Mouse (Mus musculus): ENCODE measurements around the gene Ctf2. TPM values are rescaled to one million over a fixed set of nuclear protein-coding genes. Genes with fewer than 3 reads are reported as not detected.
"Not testable (repeated sequence)": the region's sequence is repeated elsewhere in the genome, so short reads cannot be mapped to it uniquely, and the experiment has no call there.

Gene Ctf2
- 0.19 TPM in 2 replicates for polyA plus RNA-seq (2016; fragmentation: Nextera tagmentation; extraction: Ambion mirVana)

DNA sequence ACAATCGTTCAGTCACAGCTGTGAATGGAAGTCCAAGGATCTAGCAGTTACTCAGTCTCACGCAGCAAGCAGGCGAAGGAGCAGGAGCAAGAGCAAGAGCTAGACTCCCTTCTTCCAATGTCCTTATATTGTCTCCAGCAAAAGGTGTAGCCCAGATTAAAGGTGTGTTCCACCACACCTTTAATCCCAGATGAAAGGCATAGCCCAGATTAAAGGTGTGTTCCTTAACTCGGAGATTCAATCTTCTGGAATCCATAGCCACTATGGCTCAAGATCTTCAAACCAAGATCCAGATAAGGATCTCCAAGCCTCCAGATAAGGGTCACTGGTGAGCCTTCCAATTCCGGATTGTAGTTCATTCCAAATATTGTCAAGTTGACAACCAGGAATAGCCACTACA lies at the start of gene Ctf2:
Ctf2 (minus strand) TSS at position 101 of the 400 bp plus-strand sequence.
- not testable (repeated sequence) for H3K27ac ChIP-seq (replicated peaks); H3K4me1 ChIP-seq; H3K4me3 ChIP-seq; H3K27me3 ChIP-seq (replicated peaks; ENCODE audit: low read depth, poor library complexity, severe bottlenecking); H3K36me3 ChIP-seq (replicated peaks); DNase-seq (ENCODE audit: low spot score); H3K9me3 ChIP-seq
- 80% methylated on average over 1 of the region's 5 CpGs for WGBS

GRCm38 (mm10) chr7:127778350-127778749 lies 46.4 kb upstream of the Ctf2 start:
- no peaks in the 10 kb centered on the region for H3K9me3 ChIP-seq
- H3K27me3 ChIP-seq (replicated peaks; ENCODE audit: low read depth, poor library complexity, severe bottlenecking) = no peaks in the 10 kb centered on the region
- DNase-seq (ENCODE audit: low spot score) = no peak
- H3K36me3 ChIP-seq (replicated peaks) = peaks cover 51% of the 10 kb centered on the region
- WGBS = 77% methylated on average over 4 of the region's 4 CpGs
- peaks cover 24% of the 10 kb centered on the region for H3K4me1 ChIP-seq
- peak overlapping the region; percentile 92 for H3K4me3 ChIP-seq
- H3K27ac ChIP-seq (replicated peaks) = peak overlapping the region; percentile 99

DNA sequence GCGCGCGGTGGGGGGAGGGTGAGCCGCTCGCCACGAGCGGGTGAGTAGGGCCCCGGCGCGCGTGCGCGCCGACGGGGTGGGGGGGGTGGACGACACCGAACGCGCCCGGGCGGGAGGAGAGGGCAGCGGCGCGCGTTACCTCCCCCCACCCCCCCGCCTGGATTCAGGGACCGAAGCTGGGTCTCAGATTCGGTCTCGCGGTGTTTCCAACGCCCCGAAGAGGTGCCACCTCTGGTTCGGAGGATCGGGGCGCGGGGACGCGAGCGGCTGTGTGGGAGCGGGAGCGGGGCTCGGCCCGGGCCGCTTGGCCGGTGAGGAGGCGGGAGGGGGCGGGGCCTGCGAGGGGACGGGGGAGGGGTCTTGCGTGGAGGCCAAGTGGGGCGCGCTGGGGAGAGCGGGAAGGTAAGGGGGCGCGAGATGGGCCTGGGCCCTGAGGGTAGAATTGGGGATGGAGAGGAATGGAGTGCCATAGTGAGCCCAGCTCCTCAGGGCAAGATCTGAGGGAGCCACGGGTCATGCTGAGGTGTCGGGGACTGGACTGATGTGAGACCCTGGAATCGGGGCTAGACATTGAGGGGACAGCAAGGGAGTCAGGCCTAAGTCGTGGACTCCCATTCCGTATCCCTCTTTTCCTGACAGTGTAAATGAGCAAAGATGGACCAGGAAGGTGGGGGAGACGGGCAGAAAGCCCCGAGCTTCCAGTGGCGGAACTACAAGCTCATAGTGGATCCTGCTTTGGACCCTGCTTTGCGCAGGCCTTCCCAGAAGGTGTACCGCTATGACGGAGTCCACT lies 45.7 kb upstream of the Ctf2 start:
- DNase-seq (ENCODE audit: low spot score) = peak; percentile 87
- Histone ChIP-seq H3K27ac (replicated peaks) (peak overlapping the region; percentile 99), H3K9me3 (no peaks in the 10 kb centered on the region), H3K36me3 (replicated peaks) (peaks cover 44% of the 10 kb centered on the region), H3K27me3 (replicated peaks; ENCODE audit: low read depth, poor library complexity, severe bottlenecking) (no peaks in the 10 kb centered on the region), H3K4me3 (peak overlapping the region; percentile 92), H3K4me1 (peaks cover 24% of the 10 kb centered on the region)
- 2% methylated on average over 66 of the region's 66 CpGs for WGBS

GRCm38 (mm10) chr7:127776878-127777473 lies 45.0 kb upstream of the Ctf2 start:
- Histone ChIP-seq H3K4me1 (peaks cover 24% of the 10 kb centered on the region), H3K27me3 (replicated peaks; ENCODE audit: low read depth, poor library complexity, severe bottlenecking) (no peaks in the 10 kb centered on the region), H3K27ac (replicated peaks) (peak overlapping the region; percentile 99), H3K36me3 (replicated peaks) (peaks cover 37% of the 10 kb centered on the region), H3K4me3 (peak overlapping the region; percentile 92), H3K9me3 (no peaks in the 10 kb centered on the region)
- DNase-seq (ENCODE audit: low spot score) = peak; percentile 96
- under 1% methylated on average over 69 of the region's 70 CpGs for WGBS

DNA sequence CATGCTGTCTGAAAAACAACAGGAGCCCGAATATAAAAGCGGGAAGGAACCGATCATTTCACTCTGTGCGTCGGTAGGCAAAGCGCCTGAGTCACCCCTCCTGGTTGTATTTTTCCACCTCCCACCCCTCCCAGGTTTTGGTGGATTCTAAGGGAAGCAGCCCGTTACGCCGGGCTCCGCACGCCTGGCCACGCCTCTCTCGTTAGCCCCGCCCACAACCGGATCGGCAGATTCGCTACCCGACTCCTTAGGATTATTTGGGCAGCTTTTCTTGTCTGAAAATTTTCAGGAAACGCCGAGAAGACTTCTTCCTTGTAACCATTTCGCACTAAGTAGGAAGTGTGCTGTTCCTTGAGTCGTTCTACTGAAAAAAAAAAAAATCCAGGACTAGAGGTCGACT lies 44.5 kb upstream of the Ctf2 start, which contains the start of gene Setd1a:
Setd1a (plus strand) TSS at position 245 of the 400 bp plus-strand sequence.
- H3K27ac ChIP-seq (replicated peaks) = peak within 1 kb of the TSS; percentile 99
- no peaks in the 10 kb centered on the region for H3K27me3 ChIP-seq (replicated peaks; ENCODE audit: low read depth, poor library complexity, severe bottlenecking)
- H3K4me1 ChIP-seq = peaks cover 25% of the 10 kb centered on the region
- no peaks in the 10 kb centered on the region for H3K9me3 ChIP-seq
- DNase-seq (ENCODE audit: low spot score) = peak; percentile 87
- peaks cover 32% of the 10 kb centered on the region for H3K36me3 ChIP-seq (replicated peaks)
- H3K4me3 ChIP-seq = peak within 1 kb of the TSS; percentile 92
- under 1% methylated on average over 23 of the region's 23 CpGs for WGBS

DNA sequence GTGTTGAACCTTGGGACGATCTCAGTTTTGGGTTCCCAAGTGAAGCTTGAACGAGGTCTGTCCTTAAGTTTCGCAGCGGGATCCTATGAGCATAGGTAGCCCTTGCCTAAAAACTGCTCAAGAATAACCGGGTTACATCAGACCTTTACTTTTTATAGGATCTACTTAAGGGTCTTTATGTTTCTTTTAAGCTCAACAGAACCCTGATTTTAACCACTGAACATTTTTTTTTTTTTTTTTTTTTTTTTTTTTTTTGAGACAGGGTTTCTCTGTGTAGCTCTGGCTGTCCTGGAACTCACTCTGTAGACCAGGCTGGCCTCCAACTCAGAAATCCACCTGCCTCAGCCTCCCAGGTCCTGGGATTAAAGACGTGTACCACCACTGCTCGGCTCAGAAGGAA lies 43.9 kb upstream of the Ctf2 start:
- H3K36me3 ChIP-seq (replicated peaks) = peaks cover 26% of the 10 kb centered on the region
- peak overlapping the region; percentile 92 for H3K4me3 ChIP-seq
- WGBS = 82% methylated on average over 7 of the region's 7 CpGs
- DNase-seq (ENCODE audit: low spot score); H3K27me3 ChIP-seq (replicated peaks; ENCODE audit: low read depth, poor library complexity, severe bottlenecking); H3K9me3 ChIP-seq: not testable (repeated sequence)
- H3K4me1 ChIP-seq = peaks cover 30% of the 10 kb centered on the region
- peak overlapping the region; percentile 99 for H3K27ac ChIP-seq (replicated peaks)

DNA sequence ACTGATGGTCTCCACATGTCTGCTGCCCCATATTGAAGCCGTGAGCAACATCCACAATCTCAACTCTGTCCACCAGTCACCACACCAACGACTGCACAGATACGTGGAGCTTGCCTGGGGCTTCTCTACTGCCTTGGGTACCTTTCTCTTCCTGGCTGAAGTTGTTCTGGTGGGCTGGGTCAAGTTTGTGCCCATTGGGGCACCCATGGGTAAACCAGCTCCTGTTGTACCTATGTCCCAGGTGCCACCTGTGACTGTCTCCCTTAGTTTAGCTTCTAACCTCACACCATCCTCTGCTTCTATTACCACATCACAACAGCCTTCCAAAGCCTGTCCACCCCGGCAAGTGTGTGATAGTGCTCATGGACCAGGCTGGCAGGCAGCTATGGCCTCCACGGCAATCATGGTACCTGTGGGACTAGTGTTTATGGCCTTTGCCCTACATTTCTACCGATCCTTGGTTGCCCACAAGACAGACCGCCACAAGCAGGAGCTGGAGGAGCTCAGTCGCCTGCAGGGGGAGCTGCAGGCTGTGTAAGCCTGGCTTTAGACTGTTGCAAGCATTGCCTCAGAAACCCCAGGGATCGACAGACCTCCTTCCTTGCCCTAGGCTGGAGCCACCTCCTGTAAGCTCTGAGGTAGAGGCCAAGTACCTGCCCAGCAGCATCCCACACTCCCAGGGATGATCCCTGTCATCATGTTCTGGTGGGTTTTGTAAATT lies 41.9 kb upstream of the Ctf2 start:
- DNase-seq (ENCODE audit: low spot score) = peak; percentile 72
- no peaks in the 10 kb centered on the region for H3K27me3 ChIP-seq (replicated peaks; ENCODE audit: low read depth, poor library complexity, severe bottlenecking)
- 47% methylated on average over 9 of the region's 9 CpGs for WGBS
- peaks cover 51% of the 10 kb centered on the region for H3K4me1 ChIP-seq
- H3K36me3 ChIP-seq (replicated peaks) = peaks cover 6% of the 10 kb centered on the region
- H3K9me3 ChIP-seq = no peaks in the 10 kb centered on the region
- H3K27ac ChIP-seq (replicated peaks) = no peak overlapping the region
- H3K4me3 ChIP-seq = peak overlapping the region; percentile 13; the same call in 1 of the 2 replicates

DNA sequence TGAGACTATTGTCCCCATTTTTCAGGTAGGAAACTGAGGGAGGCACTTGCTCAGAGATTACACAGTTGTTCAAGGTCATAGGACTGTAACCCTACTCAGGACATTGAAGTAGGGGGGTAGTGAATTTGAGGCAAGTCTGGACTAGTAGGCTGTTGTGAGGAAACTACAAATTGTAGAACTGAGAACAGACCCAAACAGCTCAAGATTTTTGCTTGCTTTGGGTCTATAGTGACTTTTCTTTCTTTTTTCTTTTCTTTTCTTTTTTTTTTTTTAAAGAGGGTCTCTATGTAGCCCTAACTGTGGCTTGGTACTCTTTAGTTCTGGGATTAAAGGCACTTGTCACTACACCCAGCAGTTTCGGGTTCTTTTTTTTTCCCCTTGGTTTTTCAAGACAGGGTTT lies 40.6 kb upstream of the Ctf2 start:
- Histone ChIP-seq H3K27me3 (replicated peaks; ENCODE audit: low read depth, poor library complexity, severe bottlenecking) (no peaks in the 10 kb centered on the region), H3K27ac (replicated peaks) (no peak overlapping the region), H3K4me3 (no peak overlapping the region), H3K36me3 (replicated peaks) (peaks cover 11% of the 10 kb centered on the region), H3K9me3 (no peaks in the 10 kb centered on the region), H3K4me1 (peaks cover 51% of the 10 kb centered on the region)
- WGBS = 85% methylated on average over 1 of the region's 1 CpGs
- no peak for DNase-seq (ENCODE audit: low spot score)

GRCm38 (mm10) chr7:127772080-127772479 lies 40.1 kb upstream of the Ctf2 start:
- Histone ChIP-seq H3K9me3 (no peaks in the 10 kb centered on the region), H3K27ac (replicated peaks) (no peak overlapping the region), H3K4me3 (no peak overlapping the region), H3K27me3 (replicated peaks; ENCODE audit: low read depth, poor library complexity, severe bottlenecking) (no peaks in the 10 kb centered on the region), H3K4me1 (peaks cover 51% of the 10 kb centered on the region), H3K36me3 (replicated peaks) (peaks cover 16% of the 10 kb centered on the region)
- DNase-seq (ENCODE audit: low spot score) = no peak
- WGBS = 84% methylated on average over 3 of the region's 3 CpGs

- H3K27me3 ChIP-seq (replicated peaks; ENCODE audit: low read depth, poor library complexity, severe bottlenecking) = no peaks in the 10 kb centered on the region
- H3K4me1 ChIP-seq = peaks cover 51% of the 10 kb centered on the region
- DNase-seq (ENCODE audit: low spot score) = no peak
- H3K9me3 ChIP-seq = no peaks in the 10 kb centered on the region
- H3K4me3 ChIP-seq = peak overlapping the region; percentile 77
- peaks cover 24% of the 10 kb centered on the region for H3K36me3 ChIP-seq (replicated peaks)
- WGBS = 72% methylated on average over 5 of the region's 5 CpGs
- no peak overlapping the region for H3K27ac ChIP-seq (replicated peaks)
Measured at GRCm38 (mm10) chr7:127771262-127771661, 39.3 kb upstream of the Ctf2 start.

GRCm38 (mm10) chr7:127770039-127770905 lies 38.3 kb upstream of the Ctf2 start:
- DNase-seq (ENCODE audit: low spot score) = peak; percentile 38
- no peaks in the 10 kb centered on the region for H3K27me3 ChIP-seq (replicated peaks; ENCODE audit: low read depth, poor library complexity, severe bottlenecking)
- peaks cover 48% of the 10 kb centered on the region for H3K4me1 ChIP-seq
- H3K4me3 ChIP-seq = peak overlapping the region; percentile 77
- no peaks in the 10 kb centered on the region for H3K9me3 ChIP-seq
- H3K27ac ChIP-seq (replicated peaks) = peak overlapping the region; percentile 95
- H3K36me3 ChIP-seq (replicated peaks) = peaks cover 34% of the 10 kb centered on the region
- 5% methylated on average over 27 of the region's 27 CpGs for WGBS

GRCm38 (mm10) chr7:127769651-127770038 lies 37.7 kb upstream of the Ctf2 start, which contains the start of gene Orai3:
Gene Orai3, plus strand, starts transcription at chr7:127769815.
- WGBS = 0% methylated on average over 24 of the region's 24 CpGs

More at GRCm38 (mm10) chr7:127769651-127770038, 37.7 kb upstream of the Ctf2 start, which contains the start of gene Orai3:
- Histone ChIP-seq H3K4me1 (peaks cover 48% of the 10 kb centered on the region), H3K4me3 (peak within 1 kb of the TSS; percentile 77), H3K27ac (replicated peaks) (peak within 1 kb of the TSS; percentile 95), H3K9me3 (no peaks in the 10 kb centered on the region), H3K36me3 (replicated peaks) (peaks cover 40% of the 10 kb centered on the region), H3K27me3 (replicated peaks; ENCODE audit: low read depth, poor library complexity, severe bottlenecking) (no peaks in the 10 kb centered on the region)
- DNase-seq (ENCODE audit: low spot score) = peak; percentile 87

All from embryonic facial prominence, embryonic 10.5 days (tissue).